Mouse (Mus musculus) bone marrow macrophage, adult 2 months (primary cell): ENCODE results near the gene Ddn. TPM values are rescaled to one million over a fixed set of nuclear protein-coding genes. Genes with fewer than 3 reads are reported as not detected.
A peak's percentile ranks its signal among the peaks of the same experiment; 100 is the strongest.

Source experiments
- H3K27ac ChIP-seq: 2 replicates; pipeline ENCODE4 v1.5.1; 2012; ENCODE audit warnings: low read depth, low read length; ENCODE audit not compliant: insufficient read depth
- H3K4me1 ChIP-seq: 2 replicates; pipeline ENCODE4 v1.6.1; 2012; ENCODE audit warnings: low read length; ENCODE audit not compliant: control insufficient read depth, insufficient read depth
- H3K4me3 ChIP-seq: 2 replicates; pipeline ENCODE4 v1.5.1; 2012; ENCODE audit warnings: mild to moderate bottlenecking, low read length, moderate library complexity; ENCODE audit not compliant: insufficient read depth
- CTCF ChIP-seq: IDR thresholded peaks from 2 replicates; pipeline ENCODE4 v1.5.1; 2012; ENCODE audit warnings: low read depth, mild to moderate bottlenecking, low read length, moderate library complexity
- POLR2A ChIP-seq: IDR thresholded peaks from 2 replicates; pipeline ENCODE4 v1.6.1; 2012; ENCODE audit warnings: mild to moderate bottlenecking, low read depth, low read length, borderline replicate concordance
- polyA plus RNA-seq: library from polyadenylated mRNA; stranded (reverse); fragments of >200 nt; gene quantifications from 2 replicates; pipeline ENCODE4 v1.2.4, GENCODE M21; 2012; ENCODE audit not compliant: missing spikeins, insufficient read depth, insufficient read length

Ddn gene
- polyA plus RNA-seq, 1 experiment, result not detected

GRCm38 (mm10) chr15:98777762-98778161 is 31.5 kb downstream of the Ddn start, which contains the start of gene Wnt10b:
Gene Wnt10b (minus strand): TSS chr15:98778150.
- no peak within 1 kb of the TSS for H3K27ac ChIP-seq
- H3K4me3 ChIP-seq, result peak within 1 kb of the TSS; percentile 19
- H3K4me1 ChIP-seq, result 0 out of 2 replicates have a peak, but pooled peaks cover 3% of the 10 kb centered on the region
- no peak for TF ChIP-seq CTCF
- no peak for TF ChIP-seq POLR2A

GRCm38 (mm10) chr15:98777005-98777616 is 32.2 kb downstream of the Ddn start:
- Histone ChIP-seq H3K4me3 (no peak overlapping the region), H3K4me1 (0 out of 2 replicates have a peak, but pooled peaks cover 3% of the 10 kb centered on the region), H3K27ac (no peak overlapping the region)
- no peak for TF ChIP-seq POLR2A

- peak overlapping the region; percentile 23; the same call in 1 of the 2 replicates for H3K4me3 ChIP-seq
- TF ChIP-seq CTCF (no peak), POLR2A (no peak)
- no peak overlapping the region for H3K27ac ChIP-seq
- H3K4me1 ChIP-seq, result 0 out of 2 replicates have a peak, but pooled peaks cover 3% of the 10 kb centered on the region
These were observed 32.8 kb downstream of the Ddn start for GRCm38 (mm10) chr15:98776280-98777004.

DNA sequence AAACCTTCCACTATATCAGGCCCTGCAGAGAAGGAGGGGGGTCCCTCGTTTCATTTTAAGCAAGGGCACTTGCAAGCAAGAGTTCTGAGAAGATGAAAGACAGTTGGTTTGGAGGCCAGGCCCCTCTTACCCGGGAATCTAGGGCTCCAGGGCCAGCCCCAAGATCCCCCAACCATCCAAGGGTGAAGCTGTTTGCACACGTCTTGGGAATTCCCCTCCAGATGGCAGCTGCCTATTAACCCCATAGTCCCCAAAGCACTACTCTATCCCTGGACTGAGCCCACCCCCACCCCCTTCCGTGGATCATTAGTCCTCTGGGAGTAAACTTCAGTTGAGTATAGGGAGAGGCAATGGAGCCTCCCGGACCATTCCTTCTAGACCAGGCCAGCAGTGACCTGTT is 33.8 kb downstream of the Ddn start:
- H3K27ac ChIP-seq, result no peak overlapping the region
- H3K4me1 ChIP-seq, result 0 out of 2 replicates have a peak, but pooled peaks cover 3% of the 10 kb centered on the region
- no peak for TF ChIP-seq CTCF
- TF ChIP-seq POLR2A, result no peak
- H3K4me3 ChIP-seq, result no peak overlapping the region

DNA sequence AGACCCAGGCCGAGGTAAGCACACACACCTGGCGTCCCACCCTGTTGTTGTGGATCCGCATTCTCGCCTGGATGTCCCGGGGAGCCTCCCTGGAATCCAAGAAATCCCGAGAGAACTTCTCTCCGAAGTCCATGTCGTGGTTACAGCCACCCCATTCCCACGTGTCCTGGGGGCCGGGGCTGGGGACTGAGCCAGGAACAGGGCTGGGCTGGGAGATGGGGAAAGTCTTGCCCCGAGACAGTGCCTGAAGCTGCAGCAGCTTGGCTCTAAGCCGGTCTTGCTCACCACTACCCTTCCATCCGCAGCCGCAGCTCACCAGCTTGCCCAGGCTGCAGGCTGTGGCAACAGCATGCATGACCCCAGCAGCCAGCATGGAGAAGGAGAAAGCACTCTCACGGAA is 35.2 kb downstream of the Ddn start:
- no peak overlapping the region for H3K4me3 ChIP-seq
- H3K4me1 ChIP-seq, result 0 out of 2 replicates have a peak, but pooled peaks cover 3% of the 10 kb centered on the region
- no peak overlapping the region for H3K27ac ChIP-seq
- TF ChIP-seq POLR2A (no peak), CTCF (no peak)

DNA sequence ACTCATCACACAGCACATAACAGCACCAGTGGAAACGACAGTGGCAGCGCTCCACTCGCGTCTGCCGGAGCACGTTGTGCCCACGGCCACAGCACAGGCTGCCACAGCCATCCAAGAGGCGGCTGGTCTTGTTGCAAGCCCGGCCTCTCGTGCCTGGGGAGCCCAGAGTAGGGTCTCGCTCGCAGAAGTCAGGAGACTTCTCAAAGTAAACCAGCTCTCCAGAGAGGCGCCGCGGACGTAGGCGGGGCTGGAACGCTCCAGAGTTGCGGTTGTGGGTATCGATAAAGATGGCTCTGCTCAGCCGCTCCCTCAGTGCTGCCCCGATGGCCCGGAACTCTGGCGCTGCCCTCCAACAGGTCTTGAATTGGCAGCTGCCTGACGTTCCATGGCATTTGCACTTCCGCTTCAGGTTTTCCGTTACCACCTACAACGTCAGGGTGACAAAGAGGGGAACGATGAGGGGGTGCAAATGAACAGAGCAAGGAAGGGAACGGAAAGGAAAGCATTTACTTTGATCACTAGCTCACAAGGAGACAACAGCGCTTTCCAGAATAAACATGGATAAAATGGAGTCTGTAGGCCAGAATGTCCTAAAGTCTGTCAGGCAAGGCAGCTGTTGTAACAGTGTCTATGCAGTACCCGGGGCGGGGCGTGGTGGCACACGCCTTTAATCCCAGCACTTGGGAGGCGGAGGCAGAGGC is 36.6 kb downstream of the Ddn start:
- Histone ChIP-seq H3K27ac (no peak overlapping the region), H3K4me3 (peak overlapping the region; percentile 39), H3K4me1 (no peaks in the 10 kb centered on the region)
- TF ChIP-seq CTCF, result no peak
- no peak for TF ChIP-seq POLR2A

DNA sequence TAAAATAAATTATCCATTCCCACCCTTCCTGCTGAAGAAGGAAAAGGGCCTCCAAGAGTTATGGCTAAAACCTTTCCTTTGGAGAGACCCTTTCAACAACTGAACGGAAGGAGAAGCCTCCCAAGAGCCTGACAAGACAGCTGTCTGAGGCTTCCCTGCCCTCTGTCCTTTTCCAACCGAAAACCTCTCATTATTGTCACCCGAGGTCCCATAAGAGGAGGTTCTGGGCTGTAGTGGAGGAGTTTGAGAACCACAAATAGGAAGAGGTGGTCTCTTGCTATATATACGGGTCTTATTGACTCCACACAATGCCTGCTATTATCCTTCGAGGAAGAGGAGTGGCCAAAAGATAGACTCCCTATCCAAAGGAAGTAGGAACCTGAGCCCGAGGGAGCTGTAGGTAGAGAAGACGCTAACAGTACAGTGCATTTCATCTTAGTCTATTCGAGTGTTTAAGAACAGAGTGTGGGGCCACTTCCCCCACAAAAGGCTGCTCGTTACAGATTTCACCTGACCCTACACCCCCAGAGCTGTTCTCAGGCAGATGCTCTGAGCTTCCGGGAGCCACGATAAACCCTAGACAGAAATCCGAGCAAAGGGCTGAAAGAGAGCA is 37.4 kb downstream of the Ddn start:
- no peak for TF ChIP-seq CTCF
- no peak for TF ChIP-seq POLR2A
- Histone ChIP-seq H3K4me3 (peak overlapping the region; percentile 39), H3K27ac (no peak overlapping the region), H3K4me1 (no peaks in the 10 kb centered on the region)

- Histone ChIP-seq H3K4me3 (no peak overlapping the region), H3K4me1 (peaks cover 2% of the 10 kb centered on the region; the same call in 1 of the 2 replicates), H3K27ac (no peak overlapping the region)
- no peak for TF ChIP-seq POLR2A
- TF ChIP-seq CTCF, result no peak
These were observed 41.0 kb downstream of the Ddn start for GRCm38 (mm10) chr15:98768259-98768658.

DNA sequence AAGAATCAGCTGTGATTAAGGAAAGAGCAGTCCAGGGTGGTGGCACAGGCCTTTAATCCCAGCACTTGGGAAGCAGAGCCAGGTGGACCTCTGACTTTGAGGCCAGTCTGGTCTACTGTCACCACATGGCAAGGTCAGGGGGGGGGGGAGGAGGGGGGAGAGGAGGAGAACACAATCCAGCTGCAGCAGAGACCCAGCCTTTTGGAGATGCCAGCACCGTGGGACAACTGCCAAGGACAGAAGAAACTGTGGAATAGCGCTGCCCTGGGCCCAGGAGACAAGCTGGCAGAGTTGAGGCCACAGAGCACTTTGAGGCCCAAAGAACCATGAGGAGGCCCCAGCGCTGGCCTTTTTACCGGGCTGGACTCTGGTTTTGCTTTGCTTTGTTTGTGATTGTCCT is 43.4 kb downstream of the Ddn start:
- Histone ChIP-seq H3K27ac (no peak overlapping the region), H3K4me3 (no peak overlapping the region), H3K4me1 (peaks cover 9% of the 10 kb centered on the region)
- no peak for TF ChIP-seq CTCF
